Mouse (Mus musculus): Measurements from ENCODE around the gene Speer2.

DNA sequence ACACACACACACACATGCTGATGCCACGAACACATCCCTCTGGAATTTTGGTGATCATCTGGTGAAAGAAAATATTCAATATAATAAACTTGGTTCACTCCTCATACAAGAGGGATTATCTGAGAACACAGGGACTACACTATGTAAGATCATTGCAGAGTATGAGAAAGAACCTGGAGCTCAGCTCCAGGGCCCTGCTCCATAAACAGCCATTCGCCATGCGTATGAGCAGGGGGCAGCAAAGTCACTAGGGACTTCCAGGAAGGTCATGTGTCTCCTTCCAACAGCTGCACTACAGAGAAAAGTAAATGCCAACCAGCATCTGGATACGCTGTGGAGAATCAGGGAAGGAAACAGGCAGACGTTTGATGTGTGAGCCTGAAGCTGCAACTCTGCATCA is 49.9 kb downstream of the Speer2 start:
- no peak for TF ChIP-seq CTCF (IDR thresholded peaks at IDR 0.05; ENCODE audit: low read depth, low read length)
- TF ChIP-seq POLR2A (IDR thresholded peaks at IDR 0.05; ENCODE audit: borderline replicate concordance, low read depth, low read length) = no peak

Measured in bone marrow macrophage, adult 2 months (primary cell).